Mouse (Mus musculus) embryo, embryonic 10 days (tissue): ENCODE data around the gene Cfap61.

Experiments
- DNase-seq: peaks from one replicate; pipeline ENCODE4 v3.0.0-alpha.2; 2015; ENCODE audit warnings: low spot score

Gene Cfap61

DNA sequence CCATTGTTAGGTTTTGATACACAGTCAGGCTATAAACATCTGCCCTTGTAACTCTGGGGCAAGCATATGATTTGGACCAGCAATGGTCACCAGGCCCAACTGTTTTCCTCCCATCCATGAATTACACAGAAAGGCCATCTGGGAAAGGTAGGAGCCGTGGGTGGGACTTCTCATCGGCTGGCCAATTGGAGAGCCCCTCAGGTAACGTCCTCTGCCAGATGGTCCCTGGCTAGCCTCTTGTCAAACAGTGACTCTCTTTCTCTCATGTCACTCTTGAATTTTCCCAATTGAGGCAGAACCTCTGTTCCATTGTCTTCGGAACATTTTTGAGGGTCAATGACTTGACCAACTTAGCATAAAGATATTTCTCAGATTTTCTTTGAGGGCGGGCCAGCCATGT is 213.2 kb downstream of the Cfap61 start:
- DNase-seq: no peak

DNA sequence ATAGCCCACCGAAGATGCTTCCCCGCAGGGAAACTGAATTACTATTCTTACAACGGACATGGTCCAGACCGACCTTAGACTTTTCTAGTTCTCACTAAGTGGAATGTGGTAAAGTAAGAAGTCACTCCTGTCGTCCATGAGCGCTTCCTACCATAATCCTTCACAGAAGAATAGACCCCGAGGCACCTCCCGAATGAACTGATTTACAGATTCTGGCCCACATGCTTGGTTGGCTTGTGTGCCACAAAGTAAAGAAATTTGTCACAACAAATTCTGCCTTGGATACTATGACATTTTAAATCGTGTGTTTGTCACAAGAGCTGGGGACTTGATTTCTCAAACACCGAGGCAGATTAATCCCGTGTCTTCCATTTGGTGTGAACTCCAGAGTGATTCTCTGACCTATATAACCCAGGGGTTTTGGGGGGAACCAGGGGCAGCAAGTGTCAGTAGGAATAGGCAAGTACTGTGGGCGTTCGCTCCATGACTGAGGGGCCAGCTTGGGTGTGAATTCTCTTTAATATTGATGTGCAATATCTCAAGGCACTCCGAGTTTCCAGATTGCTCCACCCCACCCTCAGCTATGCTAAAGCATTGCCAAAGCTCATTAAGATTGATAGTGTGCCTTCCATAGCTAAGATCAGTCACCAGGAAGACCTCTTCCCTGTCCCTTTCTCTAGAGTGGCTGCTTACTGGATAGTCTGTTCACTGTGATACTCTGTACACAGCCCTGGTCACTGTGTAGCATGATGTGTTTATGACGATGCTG is 214.8 kb downstream of the Cfap61 start:
- DNase-seq: no peak

DNA sequence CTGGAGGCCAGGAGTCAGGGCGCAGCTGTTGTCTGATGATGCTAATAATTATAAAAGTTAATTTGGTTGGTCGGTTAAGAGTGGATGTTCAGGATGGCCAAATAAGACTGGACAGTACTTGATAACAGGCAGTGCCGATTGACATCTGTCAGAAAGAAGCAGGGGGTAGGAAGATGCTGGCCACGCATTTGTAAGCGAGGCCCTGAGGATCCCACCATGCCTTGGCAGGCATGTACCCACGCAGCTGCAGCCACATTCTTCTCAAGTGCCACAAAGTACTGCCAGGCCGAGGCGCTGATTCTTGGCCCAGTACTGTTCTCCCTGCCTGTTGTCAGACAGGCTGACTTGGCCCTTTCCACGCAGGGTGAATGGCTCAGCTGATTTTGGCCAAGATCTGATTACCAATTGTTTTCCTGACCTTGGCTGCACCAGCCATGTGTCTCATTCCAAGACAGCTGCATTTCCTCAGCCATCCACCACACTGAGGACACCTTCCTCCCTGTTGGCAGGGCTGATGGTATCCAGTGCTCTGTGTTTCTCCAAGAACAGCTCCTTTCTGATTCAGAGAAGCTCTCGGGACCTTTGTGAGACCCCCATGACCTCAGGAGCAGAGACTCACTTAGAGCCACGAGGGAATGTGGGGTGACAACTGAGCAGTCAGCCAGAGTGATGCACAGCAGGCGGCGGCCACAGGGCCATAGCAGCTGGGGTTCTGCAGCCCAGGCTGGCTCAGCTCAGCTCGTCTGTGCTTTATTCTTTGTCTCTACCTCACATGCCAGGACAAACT is 233.6 kb downstream of the Cfap61 start:
- peak; percentile 40 for DNase-seq

DNA sequence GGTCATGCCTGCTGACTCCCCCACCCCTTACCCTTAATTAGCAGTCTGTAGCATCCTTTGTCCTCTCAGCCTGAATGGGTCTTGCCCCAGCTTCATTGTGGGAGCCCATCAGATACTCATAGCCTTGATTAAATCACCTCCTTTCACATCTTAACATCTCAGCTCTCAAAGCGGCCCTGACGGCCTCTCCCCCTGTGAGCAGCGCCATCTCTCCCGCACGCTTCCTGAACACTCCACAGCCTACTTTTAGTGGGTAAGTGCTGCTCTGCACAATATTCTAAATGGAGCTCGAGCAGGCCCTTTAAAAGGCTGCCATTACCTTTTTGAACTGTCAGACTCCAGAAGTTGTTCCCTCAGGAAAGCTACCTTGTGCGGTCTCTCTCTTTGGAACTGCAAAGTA is 234.9 kb downstream of the Cfap61 start:
- DNase-seq: no peak

DNA sequence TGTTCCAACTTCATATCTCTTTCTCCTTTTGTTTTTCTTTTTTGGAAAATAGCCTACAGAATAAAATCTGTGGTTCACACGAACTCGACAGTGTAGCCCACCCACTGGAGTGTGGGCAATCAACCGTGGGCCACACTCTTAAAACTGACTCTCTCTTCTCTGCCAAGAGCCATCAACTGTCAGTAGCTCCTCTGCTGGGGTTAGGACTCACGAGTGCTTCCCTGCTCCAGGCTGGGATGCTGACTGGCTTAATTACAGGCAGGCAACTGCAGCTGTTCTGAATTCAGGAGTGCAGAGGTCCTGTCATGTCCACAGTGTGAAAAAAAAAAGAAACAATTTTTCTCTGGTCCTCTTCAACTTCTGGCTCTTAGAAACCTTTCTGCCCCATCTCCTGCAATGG is 237.5 kb downstream of the Cfap61 start:
- no peak for DNase-seq

DNA sequence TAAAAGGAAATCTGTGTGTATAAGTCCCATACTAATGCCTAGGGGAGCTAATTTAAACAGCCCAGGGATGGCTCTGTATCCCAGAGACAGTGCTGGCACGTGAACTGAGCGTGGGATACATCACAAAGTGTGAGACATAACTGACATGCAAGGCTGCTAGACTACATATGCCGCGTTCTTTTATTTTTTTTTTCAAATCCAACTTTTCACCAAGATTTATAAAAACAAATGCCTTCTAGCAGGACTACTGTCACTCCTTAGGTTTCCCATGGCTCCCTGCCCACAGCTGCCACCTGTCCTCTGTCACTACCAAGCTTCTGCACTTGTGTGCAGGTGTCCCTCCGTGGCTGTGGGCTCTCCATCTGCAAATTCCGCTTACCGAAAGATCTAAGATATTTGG is 239.6 kb downstream of the Cfap61 start:
- no peak for DNase-seq

DNA sequence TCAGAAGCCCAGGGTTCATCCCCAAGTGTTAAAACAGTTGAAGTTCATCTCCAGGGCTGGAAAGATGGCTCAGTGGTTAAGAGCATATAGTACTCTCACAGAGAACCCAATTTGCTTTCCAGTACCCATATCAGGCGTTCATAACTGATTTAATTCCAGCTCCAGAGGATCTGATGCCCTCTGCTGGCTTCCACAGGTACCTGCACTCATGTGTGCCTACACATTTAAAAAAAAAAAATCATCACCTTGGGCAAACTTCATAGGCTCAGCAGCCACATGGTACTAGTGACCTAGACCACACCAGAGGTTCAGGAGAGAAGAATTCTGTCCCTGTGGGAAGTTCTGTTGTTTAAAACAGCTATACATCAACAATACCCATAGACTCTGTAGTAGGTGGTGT is 244.1 kb downstream of the Cfap61 start:
- DNase-seq: no peak

DNA sequence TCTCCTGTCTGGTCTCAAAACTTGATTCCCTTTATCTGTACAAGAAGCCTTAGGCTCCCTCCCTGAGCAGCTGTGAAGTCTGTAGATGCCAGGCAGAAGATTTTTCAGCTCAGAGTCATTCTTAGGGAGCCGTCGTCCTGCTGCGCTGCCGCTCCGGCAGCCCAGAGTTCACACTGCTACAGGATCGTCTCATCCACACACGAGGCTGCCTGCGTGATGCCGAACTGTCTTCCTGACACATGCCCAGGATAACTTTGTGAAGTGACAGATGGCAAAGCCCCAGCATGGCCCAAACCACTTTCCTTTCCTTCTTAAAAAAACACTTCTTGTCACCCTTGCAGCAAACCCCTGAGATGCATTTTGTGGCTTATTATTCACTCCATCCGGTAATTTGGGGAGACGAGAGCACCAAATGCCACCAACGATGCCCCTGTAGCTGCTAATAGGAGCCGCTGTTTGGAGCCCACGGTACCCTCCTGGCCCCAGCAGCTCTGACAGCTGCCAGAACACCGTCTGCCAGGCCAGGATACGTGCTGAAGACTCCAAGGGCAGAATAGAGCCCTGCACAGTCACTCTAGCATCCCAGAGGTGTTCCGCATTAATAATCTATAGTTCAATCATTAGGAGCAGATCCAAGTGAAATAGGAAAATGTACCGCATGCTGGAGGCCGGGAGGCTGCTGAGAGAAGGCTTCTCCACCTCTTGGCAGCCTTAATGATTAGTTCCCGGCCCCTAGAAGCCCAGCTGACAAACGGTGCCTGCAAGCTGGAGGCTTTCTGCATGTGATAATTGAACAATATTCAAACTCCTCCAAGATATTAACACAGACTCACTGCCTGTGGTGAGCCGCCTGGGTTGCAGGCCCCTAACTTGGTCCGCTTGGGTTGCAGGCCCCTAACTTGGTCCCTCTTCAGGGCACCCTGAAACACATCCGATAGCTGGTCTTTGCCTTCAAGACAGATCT is 249.5 kb downstream of the Cfap61 start:
- no peak for DNase-seq

DNA sequence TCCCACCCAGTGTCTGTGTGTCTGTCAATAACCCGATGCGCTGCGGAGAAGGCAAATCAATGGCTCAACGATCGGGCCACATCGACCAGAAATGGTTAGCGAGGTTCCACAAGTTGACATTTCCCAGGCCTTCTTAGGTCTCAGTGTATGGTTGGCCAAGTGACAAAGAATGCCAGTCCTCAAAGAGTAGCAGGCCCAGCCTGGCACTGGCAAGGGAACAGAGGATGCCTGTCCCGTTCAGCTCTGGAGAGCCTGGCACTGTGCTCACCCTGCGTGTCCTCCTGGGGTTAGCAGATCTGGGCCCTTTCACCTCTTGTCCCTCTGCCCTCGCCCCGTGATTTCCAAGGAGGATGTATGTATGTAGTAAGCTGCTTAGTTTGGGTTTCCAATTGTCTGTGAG is 261.5 kb downstream of the Cfap61 start:
- DNase-seq: no peak

DNA sequence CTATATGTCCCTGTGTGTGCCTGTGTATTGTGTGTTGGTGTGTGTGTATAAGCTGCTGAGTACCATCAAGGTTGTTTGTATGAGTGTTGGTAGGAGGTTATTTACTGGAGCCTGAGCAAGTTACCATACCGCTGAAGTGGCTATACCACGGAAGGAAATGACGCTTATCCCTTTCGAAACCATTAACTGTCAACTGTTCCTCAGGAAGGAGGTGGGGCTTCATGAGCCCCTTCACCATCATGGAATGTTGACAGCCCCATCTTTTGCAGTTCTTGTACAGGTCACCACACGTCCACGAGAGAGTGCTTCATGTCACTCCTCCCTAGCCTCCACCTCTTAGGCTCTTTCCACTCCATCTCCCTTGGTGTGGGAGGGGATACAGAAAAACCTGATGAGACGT is 263.4 kb downstream of the Cfap61 start:
- no peak for DNase-seq

DNA sequence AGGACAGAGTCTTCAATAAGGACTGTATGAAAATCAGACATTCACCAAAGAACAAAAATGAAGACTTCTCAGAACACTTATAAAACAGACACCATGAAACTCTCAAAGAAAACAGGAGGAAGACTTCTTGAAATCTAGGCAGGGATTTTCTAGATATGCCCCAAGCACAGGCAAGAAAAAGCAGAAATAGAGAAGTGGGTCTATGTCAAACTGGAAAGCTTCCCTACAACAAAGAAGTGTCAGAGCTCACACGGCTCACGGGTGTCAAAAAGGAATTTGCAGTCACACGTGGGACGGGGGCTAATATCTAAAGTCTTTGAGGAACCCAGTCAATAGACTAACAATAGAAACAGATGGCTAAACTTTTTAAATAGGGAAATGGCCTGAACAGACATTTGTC is 276.4 kb downstream of the Cfap61 start:
- DNase-seq: no peak

DNA sequence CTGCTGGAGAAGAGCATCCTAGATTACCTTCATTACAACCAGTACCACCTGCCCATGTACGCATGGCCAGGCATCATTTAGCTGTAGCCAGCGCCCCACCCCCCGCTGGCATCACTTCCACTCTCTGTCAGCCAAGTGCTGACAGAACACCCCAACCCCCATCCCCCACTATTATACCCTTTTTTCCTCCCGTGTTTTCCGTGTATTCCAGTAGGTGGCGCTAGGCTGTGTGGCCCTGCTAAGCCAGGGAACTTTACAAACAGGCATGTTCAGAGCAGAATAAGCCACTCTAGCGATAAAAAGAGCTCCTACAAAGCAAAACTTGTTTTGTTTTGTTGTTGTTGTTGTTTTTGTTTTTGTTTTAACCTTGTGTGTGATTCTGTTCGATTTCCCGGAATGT is 280.1 kb downstream of the Cfap61 start:
- peak; percentile 79 for DNase-seq

DNA sequence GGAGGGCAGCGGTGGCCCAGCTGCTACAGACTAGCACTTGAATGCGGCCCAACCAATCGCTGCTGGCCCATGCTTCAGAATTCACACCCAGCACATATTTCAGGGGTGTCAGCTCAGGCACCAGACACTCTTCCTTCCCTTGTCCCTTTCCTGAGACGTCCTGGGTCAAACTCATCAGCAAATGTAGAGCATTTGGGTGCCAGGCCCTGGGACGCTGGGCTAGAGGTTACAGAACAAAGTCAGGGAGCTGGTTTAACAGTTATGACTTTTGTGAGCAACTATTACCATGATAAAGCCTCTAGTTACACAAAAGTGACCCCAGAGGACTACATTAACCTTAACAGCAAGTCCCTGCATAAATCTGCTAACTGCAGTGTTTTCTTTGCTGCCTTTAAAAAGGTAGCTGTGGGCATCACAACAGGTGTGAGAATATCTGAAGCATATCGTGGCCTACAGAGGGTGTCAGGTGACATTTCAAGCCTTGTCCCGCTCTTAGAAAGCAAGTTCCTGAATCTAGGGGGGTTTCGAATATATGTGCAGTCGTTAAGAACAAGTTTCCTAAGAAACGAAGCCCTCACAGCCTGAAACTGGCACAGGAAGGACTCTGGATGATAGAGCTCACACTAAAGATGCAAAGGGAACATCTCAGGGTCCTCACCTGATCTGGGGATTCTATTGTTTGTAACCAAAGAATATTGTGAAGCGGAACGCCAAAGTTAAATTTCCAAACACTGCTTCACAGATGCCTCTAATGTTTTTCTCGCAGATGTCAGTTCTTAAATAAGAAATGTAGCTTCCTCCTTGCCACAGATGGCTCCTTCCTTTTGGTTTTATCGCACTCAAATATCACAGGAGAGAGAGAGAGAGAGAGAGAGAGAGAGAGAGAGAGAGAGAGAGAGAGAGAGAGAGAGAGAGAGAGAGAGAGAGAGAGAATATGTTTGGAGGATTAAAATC is 281.8 kb downstream of the Cfap61 start:
- DNase-seq: no peak

DNA sequence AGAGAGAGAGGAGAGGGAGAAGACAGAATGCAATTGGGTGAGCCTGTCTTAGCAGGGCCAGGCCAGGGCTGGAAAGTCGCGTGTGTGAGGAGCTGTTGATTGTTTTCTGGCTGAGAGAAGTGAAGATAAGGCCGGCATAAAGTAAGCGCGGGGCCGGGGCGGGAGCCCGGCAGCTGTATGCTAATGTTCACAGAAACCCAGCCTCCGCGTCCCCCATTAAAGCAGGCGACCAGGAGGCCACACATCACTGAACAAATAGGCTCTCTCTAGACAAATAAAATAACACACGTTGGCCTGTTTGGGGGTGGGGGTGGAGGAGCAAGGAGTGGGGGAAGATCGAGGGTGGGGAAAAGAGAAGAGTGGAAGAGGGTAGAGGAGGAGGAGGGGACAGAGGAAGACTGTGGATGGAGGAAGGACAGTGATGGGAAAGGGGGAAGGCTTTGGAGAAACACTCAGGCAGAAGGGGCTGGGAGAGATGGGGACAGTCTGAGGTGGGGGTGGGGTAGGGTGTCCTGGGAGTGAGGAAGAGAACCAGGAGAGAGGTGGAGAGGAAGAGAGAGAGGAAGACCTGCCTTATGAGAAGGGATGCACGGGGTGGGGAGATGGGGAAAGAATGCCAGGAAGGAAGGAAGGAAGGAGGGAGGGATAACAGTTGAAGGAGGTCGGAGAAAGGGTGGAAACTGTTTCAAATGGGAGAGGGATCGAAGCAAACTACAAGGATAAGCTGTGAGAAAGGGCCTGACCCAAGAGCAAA is 282.8 kb downstream of the Cfap61 start:
- peak; percentile 68 for DNase-seq

DNA sequence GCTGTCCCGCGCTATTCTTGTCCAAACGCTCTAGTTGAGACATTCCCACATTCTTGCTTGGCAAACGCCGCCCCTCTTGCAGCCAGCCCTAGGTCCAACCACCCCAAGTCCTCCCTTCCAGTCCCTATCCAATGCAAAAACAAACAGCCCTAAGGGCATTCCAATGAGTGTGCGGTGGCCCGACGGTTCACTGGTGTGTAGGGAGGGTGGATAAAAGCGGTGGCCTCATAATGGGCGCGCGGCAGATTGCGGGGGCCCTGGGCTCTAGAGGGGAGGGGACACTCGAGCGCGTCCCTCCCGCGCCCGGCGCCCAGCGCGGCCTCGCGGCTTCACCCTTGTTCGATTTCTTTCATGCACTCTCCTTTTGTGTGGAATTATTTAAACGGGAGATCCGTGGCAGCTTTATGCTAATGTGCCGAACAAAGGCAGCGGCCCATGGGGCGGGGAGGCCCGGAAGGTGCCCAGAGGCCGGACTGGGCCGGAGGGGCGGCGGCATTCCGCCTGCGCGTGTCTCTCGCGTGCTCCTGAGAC is 283.6 kb downstream of the Cfap61 start:
- DNase-seq: peak; percentile 71

DNA sequence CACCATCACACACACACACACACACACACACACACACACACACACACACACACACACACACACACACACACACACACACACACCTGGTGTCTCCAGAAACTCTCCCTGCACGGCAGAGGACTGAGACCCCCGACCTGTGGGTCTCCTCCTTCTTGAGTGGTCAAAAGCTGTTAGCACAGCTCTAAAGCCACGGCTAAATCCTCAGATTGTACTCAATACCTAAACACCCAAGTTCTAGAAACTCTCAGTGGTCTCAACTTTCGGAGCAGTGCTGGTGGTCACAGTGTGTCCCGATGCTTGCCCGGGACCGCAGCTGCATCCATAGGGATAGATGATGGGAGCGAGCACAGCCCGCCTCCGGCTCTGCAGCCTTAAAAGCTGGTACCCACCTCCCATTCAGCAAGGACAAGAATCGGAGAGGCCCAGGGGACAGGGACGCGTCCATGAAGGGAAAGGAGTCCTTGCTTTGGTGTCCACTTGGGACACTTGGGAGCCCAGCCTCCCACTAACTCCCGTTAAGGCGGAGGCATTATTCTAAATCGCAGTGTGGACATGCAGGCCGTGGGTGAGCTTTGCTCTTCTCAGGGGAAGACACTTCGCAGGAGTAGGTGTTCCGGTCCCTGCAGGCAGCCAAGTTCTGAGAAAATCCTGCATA is 284.4 kb downstream of the Cfap61 start:
- DNase-seq: peak; percentile 46

DNA sequence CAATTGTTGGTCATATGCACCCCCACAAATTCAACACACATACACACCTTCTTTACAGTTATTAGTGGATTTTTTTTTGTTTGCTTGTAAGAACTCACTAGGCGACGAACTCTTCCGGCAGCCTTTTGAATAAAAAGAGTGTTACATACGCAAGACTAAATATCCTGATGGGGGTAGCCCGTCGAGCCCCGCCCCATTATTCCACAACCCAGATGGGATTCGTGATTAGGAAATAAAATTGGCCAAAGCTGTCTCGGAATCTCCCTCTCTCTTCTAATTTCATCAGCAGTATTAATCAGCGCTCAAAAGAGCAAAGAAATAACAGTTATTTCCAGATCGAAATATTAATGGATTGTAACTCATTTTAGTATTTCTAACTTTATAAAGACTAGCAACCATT is 285.2 kb downstream of the Cfap61 start:
- DNase-seq: no peak

DNA sequence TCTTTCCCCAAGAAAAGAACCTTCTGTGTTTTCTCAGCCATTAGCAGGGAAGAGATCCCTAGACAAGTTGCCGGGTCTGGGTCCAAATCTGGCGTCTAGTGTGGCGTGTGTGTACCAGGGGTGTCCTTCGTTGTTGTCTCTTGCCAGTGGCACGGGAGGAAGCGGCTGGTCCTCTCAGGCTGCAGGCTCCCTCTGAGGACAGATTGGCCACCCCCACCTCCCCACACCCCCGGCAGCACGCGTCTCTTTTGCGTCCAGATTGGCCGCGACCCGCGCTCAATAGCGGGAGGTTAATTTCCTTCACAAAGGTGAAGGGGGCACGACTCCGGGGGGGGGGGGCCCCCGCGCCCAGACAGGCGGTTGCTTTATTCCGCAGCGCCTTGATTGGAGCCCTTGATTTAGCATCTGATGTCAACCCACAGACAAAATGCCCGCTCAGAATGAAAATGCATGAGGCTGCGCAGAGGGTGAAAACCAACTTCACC is 286.0 kb downstream of the Cfap61 start:
- peak; percentile 57 for DNase-seq
